Mouse (Mus musculus): ENCODE data around the gene Tmem184a. TPM values are rescaled to one million over a fixed set of nuclear protein-coding genes. Genes with fewer than 3 reads are reported as not detected.

Gene Tmem184a
- 3.1 and 3.3 TPM in 2 replicates for polyA plus RNA-seq (2012; rRNA removed)

DNA sequence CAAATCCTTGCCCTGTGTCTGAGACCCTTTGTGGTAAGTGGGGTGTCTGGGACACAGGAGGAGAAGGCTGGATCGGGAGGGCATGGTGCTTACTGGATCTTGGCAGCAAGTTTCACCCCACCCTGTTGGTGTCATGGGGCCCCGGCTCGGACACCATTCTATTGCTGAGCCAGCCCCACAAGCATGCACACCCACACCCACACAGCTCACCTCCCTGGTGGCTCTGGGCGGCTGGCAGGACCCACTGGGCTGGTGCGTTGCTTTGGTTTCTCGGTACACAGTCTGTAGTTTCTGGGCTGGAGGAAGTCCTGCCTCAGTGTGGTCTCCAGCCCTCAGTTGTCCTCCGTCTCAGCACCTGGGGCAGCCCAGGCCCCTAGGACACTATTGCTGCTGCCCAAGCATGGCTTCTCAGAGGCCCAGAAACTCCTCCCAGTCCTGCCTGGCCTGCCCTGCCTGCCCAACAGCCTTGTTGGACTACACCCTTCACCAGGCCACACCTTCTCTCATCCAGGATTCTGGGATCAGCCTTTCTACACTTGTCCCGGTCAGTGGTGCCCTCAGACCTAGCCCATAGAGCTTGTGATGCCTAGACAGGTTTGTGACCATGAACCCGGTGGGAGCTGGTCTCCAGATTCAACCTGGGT, at the start of gene Tmem184a:
Gene Tmem184a, minus strand, starts transcription at position 380 of the 644 bp plus-strand sequence.
- Histone ChIP-seq H3K36me3 (ENCODE audit: control insufficient read depth, insufficient read depth, low read length) (peaks cover 10% of the 10 kb centered on the region), H3K4me1 (ENCODE audit: control insufficient read depth, insufficient read depth, insufficient read length) (no peaks in the 10 kb centered on the region), H3K4me3 (ENCODE audit: extremely low read depth, insufficient read depth, insufficient read length) (no peak within 1 kb of the TSS), H3K27ac (ENCODE audit: insufficient read depth, low read length) (no peak within 1 kb of the TSS), H3K27me3 (ENCODE audit: control insufficient read depth, insufficient read depth, low read length) (no peaks in the 10 kb centered on the region)
- TF ChIP-seq CTCF (IDR thresholded peaks at IDR 0.05; ENCODE audit: extremely low read depth, insufficient read depth, insufficient read length, insufficient replicate concordance): no peak
- TF ChIP-seq POLR2A (IDR thresholded peaks at IDR 0.05; ENCODE audit: low read depth, low read length): no peak
- 89% methylated on average over 9 of the region's 9 CpGs for WGBS
- DNase-seq (ENCODE audit: low read depth in 1 of 2, low spot score in 2 of 2): no peak

DNA sequence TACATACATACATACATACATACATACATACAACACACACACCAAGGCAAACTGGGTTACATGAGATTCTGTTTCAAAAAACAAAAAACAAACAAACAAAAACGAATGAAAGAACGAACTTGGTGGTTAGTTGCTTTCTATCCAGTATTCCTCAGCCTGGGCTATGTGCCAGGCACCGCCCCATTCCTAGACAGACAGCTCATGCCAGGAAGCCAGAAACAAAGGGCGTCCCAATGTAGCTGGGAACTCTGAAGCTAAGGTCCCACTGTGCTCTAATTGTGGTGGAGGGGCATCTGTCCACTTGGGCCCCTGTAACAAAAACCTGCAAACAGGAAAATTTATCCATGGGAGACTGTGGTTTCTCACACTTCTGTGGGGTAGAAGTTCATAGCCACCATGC, 43.0 kb upstream of the Tmem184a start:
- Histone ChIP-seq H3K27ac (ENCODE audit: insufficient read depth, low read length) (no peak overlapping the region), H3K27me3 (ENCODE audit: control insufficient read depth, insufficient read depth, low read length) (no peaks in the 10 kb centered on the region; the same call in 1 of the 2 replicates), H3K4me3 (ENCODE audit: extremely low read depth, insufficient read depth, insufficient read length) (no peak overlapping the region), H3K36me3 (ENCODE audit: control insufficient read depth, insufficient read depth, low read length) (no peaks in the 10 kb centered on the region), H3K4me1 (ENCODE audit: control insufficient read depth, insufficient read depth, insufficient read length) (no peaks in the 10 kb centered on the region)
- WGBS: 48% methylated on average over 4 of the region's 4 CpGs
- TF ChIP-seq CTCF (IDR thresholded peaks at IDR 0.05; ENCODE audit: extremely low read depth, insufficient read depth, insufficient read length, insufficient replicate concordance) (no peak), POLR2A (IDR thresholded peaks at IDR 0.05; ENCODE audit: low read depth, low read length) (no peak)
- no peak for DNase-seq (ENCODE audit: low read depth in 1 of 2, low spot score in 2 of 2)

DNA sequence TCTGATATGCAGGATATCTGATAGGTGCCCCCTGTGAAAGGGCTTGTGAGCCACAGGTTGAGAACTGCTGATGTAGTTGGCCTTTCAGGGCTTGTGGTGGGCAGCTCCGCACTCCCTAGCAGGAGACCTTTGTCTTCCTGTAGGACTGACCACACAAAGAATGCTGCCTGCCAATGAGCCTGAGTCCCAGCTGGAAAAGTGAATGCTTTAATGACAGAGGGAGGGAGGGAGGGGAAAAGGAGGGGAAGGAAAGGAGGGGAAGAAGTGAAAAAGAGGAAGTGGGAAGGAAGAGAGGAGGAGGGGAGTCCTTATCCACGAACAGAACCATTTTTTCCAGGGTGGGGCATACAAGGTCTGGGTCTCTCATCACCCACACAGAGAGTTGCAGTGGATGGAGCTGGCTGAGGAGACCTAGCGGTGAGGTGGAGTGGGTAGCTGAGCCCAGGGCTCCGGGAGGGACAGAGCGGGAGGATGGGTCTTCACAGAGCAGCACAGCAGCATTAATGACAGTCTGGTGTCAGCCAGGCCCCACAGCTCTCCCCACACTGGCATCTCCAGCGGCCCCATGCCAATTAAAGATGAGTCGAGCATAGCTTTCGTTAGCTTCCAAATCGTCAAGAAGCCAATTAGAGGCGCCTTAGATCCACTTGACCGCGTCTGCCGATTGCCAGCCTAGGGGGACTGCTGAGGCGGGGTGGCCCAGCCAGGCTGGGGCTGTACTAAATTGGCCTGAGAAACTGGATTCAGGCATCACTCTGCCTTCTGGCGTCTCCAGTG, 40.8 kb upstream of the Tmem184a start:
- Histone ChIP-seq H3K4me1 (ENCODE audit: control insufficient read depth, insufficient read depth, insufficient read length) (no peaks in the 10 kb centered on the region), H3K27ac (ENCODE audit: insufficient read depth, low read length) (no peak overlapping the region), H3K4me3 (ENCODE audit: extremely low read depth, insufficient read depth, insufficient read length) (no peak overlapping the region), H3K27me3 (ENCODE audit: control insufficient read depth, insufficient read depth, low read length) (no peaks in the 10 kb centered on the region; the same call in 1 of the 2 replicates), H3K36me3 (ENCODE audit: control insufficient read depth, insufficient read depth, low read length) (no peaks in the 10 kb centered on the region)
- WGBS: 63% methylated on average over 15 of the region's 15 CpGs
- DNase-seq (ENCODE audit: low read depth in 1 of 2, low spot score in 2 of 2): no peak
- no peak for TF ChIP-seq POLR2A (IDR thresholded peaks at IDR 0.05; ENCODE audit: low read depth, low read length)
- no peak for TF ChIP-seq CTCF (IDR thresholded peaks at IDR 0.05; ENCODE audit: extremely low read depth, insufficient read depth, insufficient read length, insufficient replicate concordance)

DNA sequence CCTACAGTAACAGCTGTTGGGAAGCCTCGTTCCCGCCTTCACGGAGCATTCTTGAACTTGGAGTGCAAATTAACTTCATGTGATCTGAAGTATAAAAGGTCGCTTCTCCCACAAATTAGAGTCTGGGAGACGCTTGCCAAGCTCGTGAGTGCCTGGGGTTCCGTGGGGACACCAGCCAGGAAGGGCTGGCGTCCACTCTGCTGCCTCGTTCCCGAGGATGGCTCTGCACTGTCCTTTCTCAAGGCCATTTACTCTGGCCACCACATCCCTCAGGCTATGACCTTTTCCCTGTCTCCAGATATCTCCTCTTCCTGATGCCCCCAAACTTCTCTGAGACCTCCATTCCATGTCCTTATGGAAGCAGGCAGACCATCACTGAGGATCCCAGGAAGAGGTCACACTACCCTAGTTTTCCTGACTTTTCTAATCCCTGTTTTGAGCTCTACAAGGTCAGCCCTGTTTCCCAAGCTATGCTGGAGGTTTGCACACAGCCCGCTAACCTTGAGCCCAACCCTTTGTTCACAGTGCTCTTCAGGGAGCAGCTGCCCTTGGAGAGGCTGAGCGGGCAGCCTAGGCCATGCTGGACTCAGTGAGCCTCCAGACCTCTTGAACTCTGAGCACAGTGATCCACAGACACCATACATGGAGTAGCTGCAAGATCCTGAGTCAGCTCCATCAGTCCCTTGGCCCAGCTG, 30.1 kb upstream of the Tmem184a start:
- H3K36me3 ChIP-seq (ENCODE audit: control insufficient read depth, insufficient read depth, low read length): no peaks in the 10 kb centered on the region
- no peak overlapping the region for H3K4me3 ChIP-seq (ENCODE audit: extremely low read depth, insufficient read depth, insufficient read length)
- no peaks in the 10 kb centered on the region for H3K4me1 ChIP-seq (ENCODE audit: control insufficient read depth, insufficient read depth, insufficient read length)
- H3K27me3 ChIP-seq (ENCODE audit: control insufficient read depth, insufficient read depth, low read length): no peaks in the 10 kb centered on the region
- H3K27ac ChIP-seq (ENCODE audit: insufficient read depth, low read length): no peak overlapping the region
- WGBS: 77% methylated on average over 12 of the region's 12 CpGs
- TF ChIP-seq CTCF (IDR thresholded peaks at IDR 0.05; ENCODE audit: extremely low read depth, insufficient read depth, insufficient read length, insufficient replicate concordance) (no peak), POLR2A (IDR thresholded peaks at IDR 0.05; ENCODE audit: low read depth, low read length) (no peak)
- DNase-seq (ENCODE audit: low read depth in 1 of 2, low spot score in 2 of 2): no peak

DNA sequence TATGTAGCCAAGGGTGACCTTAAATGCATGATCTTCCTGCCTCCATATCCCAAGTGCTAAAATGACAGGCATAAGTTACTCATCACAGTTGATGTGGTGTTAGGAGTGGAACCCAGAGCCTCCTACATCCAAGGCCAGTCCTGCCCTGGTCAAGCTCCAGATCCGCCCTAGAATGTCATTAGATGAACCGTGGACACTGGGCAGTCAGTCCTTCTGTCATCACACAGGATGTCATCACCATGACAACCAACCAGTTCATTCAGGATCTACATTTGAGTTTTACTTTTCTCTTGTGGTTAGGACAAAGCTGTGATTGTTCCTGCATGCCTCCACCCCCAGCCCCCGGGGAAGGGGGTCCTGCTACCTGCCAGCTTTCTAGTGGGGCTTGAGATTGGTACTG, 19.4 kb upstream of the Tmem184a start:
- H3K36me3 ChIP-seq (ENCODE audit: control insufficient read depth, insufficient read depth, low read length): no peaks in the 10 kb centered on the region
- no peak overlapping the region for H3K4me3 ChIP-seq (ENCODE audit: extremely low read depth, insufficient read depth, insufficient read length)
- 23% methylated on average over 3 of the region's 3 CpGs for WGBS
- no peak overlapping the region for H3K27ac ChIP-seq (ENCODE audit: insufficient read depth, low read length)
- no peak for DNase-seq (ENCODE audit: low read depth in 1 of 2, low spot score in 2 of 2)
- TF ChIP-seq POLR2A (IDR thresholded peaks at IDR 0.05; ENCODE audit: low read depth, low read length) (no peak), CTCF (IDR thresholded peaks at IDR 0.05; ENCODE audit: extremely low read depth, insufficient read depth, insufficient read length, insufficient replicate concordance) (no peak)
- no peaks in the 10 kb centered on the region for H3K27me3 ChIP-seq (ENCODE audit: control insufficient read depth, insufficient read depth, low read length)
- no peaks in the 10 kb centered on the region for H3K4me1 ChIP-seq (ENCODE audit: control insufficient read depth, insufficient read depth, insufficient read length)

DNA sequence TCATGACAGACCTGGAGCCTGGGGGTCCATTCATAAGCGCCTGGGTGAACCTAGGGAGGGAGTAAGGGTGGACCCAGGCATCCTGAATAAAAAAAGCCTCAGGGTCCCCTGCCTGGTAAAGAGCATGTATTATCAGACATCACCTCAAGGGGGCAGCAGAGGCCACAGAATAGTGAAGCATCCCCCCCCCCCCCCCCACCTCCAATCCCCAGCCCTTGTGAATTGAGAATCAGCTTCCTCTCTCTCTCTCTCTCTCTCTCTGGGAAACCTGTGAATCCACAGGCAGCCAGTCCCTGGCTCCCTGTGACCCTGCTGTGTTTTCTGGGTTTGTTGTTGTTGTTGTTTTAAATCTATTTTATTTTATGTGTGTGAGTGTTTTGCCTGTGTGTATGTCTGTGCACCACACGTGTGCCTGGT, 18.8 kb upstream of the Tmem184a start:
- H3K27me3 ChIP-seq (ENCODE audit: control insufficient read depth, insufficient read depth, low read length): no peaks in the 10 kb centered on the region
- WGBS: 30% methylated on average over 2 of the region's 2 CpGs
- peak; percentile 30 to 59 for DNase-seq (ENCODE audit: low read depth in 1 of 2, low spot score in 2 of 2)
- H3K27ac ChIP-seq (ENCODE audit: insufficient read depth, low read length): no peak overlapping the region
- no peak overlapping the region for H3K4me3 ChIP-seq (ENCODE audit: extremely low read depth, insufficient read depth, insufficient read length)
- no peaks in the 10 kb centered on the region for H3K36me3 ChIP-seq (ENCODE audit: control insufficient read depth, insufficient read depth, low read length)
- TF ChIP-seq POLR2A (IDR thresholded peaks at IDR 0.05; ENCODE audit: low read depth, low read length) (no peak), CTCF (IDR thresholded peaks at IDR 0.05; ENCODE audit: extremely low read depth, insufficient read depth, insufficient read length, insufficient replicate concordance) (peak; percentile 21; the same call in 1 of the 2 replicates)
- no peaks in the 10 kb centered on the region for H3K4me1 ChIP-seq (ENCODE audit: control insufficient read depth, insufficient read depth, insufficient read length)
